Mouse (Mus musculus) embryonic facial prominence, embryonic 10.5 days (tissue): Measurements from ENCODE around the gene Ehd3. TPM values are rescaled to one million over a fixed set of nuclear protein-coding genes. Genes with fewer than 3 reads are reported as not detected.
"Not testable (repeated sequence)": the region's sequence is repeated elsewhere in the genome, so short reads cannot be mapped to it uniquely, and the experiment has no call there.

Source experiments
- DNase-seq: peaks from one replicate; pipeline ENCODE4 v3.0.0-alpha.2; 2017; ENCODE audit warnings: low spot score
- H3K27ac ChIP-seq: fragments of 300-500 bp; sonication (generic); replicated peaks from 2 replicates; pipeline ENCODE4 v1.5.1; 2016; ENCODE audit warnings: mild to moderate bottlenecking
- H3K27me3 ChIP-seq: fragments of 300-500 bp; sonication (generic); replicated peaks from 2 replicates; pipeline ENCODE4 v1.6.1; 2016; ENCODE audit warnings: low read depth, mild to moderate bottlenecking; ENCODE audit not compliant: poor library complexity, severe bottlenecking
- H3K36me3 ChIP-seq: fragments of 300-500 bp; sonication (generic); replicated peaks from 2 replicates; pipeline ENCODE4 v1.6.1; 2016; ENCODE audit warnings: mild to moderate bottlenecking, moderate library complexity
- H3K4me1 ChIP-seq: fragments of 300-500 bp; sonication (generic); 2 replicates; pipeline ENCODE4 v1.6.1; 2016
- H3K4me3 ChIP-seq: fragments of 300-500 bp; sonication (generic); 2 replicates; pipeline ENCODE4 v1.5.1; 2016; ENCODE audit warnings: mild to moderate bottlenecking, moderate library complexity
- H3K9me3 ChIP-seq: fragments of 300-500 bp; sonication (generic); 2 replicates; pipeline ENCODE4 v1.6.1; 2016; ENCODE audit warnings: mild to moderate bottlenecking
- WGBS: fragments of 180-500 bp; shearing (Covaris S2); methylation state at CpG from one replicate; pipeline ENCODE4 v1.1.7; 2016; 5-methylcytosine and 5-hydroxymethylcytosine counted together
- polyA plus RNA-seq: library from polyadenylated mRNA; unstranded; fragments of >200 nt; fragmentation: Nextera tagmentation; extraction: Ambion mirVana; gene quantifications from 2 replicates; pipeline ENCODE4 v1.2.1, GENCODE M21; 2016

The Ehd3 gene
- polyA plus RNA-seq, 1 experiment from 2014 or later, result 8.9 TPM

- WGBS, result 88% methylated on average over 1 of the region's 1 CpGs
- Histone ChIP-seq H3K27me3 (no peaks in the 10 kb centered on the region), H3K4me1 (no peaks in the 10 kb centered on the region), H3K36me3 (peaks cover 25% of the 10 kb centered on the region), H3K4me3 (no peak overlapping the region), H3K9me3 (no peaks in the 10 kb centered on the region), H3K27ac (no peak overlapping the region)
- DNase-seq, result no peak
Measured at GRCm38 (mm10) chr17:73832901-73833300, 29.0 kb downstream of the Ehd3 start.

- peaks cover 19% of the 10 kb centered on the region; the same call in 1 of the 2 replicates for H3K36me3 ChIP-seq
- no peak overlapping the region for H3K4me3 ChIP-seq
- WGBS, result 77% methylated on average over 3 of the region's 3 CpGs
- H3K27ac ChIP-seq, result no peak overlapping the region
- no peak for DNase-seq
- H3K27me3 ChIP-seq, result no peaks in the 10 kb centered on the region
- H3K9me3 ChIP-seq, result no peaks in the 10 kb centered on the region
- H3K4me1 ChIP-seq, result no peaks in the 10 kb centered on the region
Measured at GRCm38 (mm10) chr17:73833474-73833873, 29.5 kb downstream of the Ehd3 start.

GRCm38 (mm10) chr17:73836601-73837000 is 32.7 kb downstream of the Ehd3 start:
- H3K27me3 ChIP-seq, result no peaks in the 10 kb centered on the region
- H3K4me1 ChIP-seq, result 0 out of 2 replicates have a peak, but pooled peaks cover 6% of the 10 kb centered on the region
- DNase-seq, result no peak
- H3K36me3 ChIP-seq, result no peaks in the 10 kb centered on the region
- no peak overlapping the region for H3K27ac ChIP-seq
- no peaks in the 10 kb centered on the region for H3K9me3 ChIP-seq
- WGBS, result 95% methylated on average over 3 of the region's 3 CpGs
- no peak overlapping the region for H3K4me3 ChIP-seq

GRCm38 (mm10) chr17:73837244-73837643 is 33.3 kb downstream of the Ehd3 start:
- H3K4me3 ChIP-seq, result no peak overlapping the region

GRCm38 (mm10) chr17:73839086-73839835 is 35.3 kb downstream of the Ehd3 start:
- Histone ChIP-seq H3K4me1 (0 out of 2 replicates have a peak, but pooled peaks cover 6% of the 10 kb centered on the region), H3K36me3 (no peaks in the 10 kb centered on the region), H3K9me3 (no peaks in the 10 kb centered on the region), H3K27ac (no peak overlapping the region), H3K27me3 (no peaks in the 10 kb centered on the region), H3K4me3 (no peak overlapping the region)
- WGBS, result 66% methylated on average over 3 of the region's 3 CpGs
- no peak for DNase-seq

More at GRCm38 (mm10) chr17:73837244-73837643, 33.3 kb downstream of the Ehd3 start:
- Histone ChIP-seq H3K36me3 (no peaks in the 10 kb centered on the region), H3K9me3 (no peaks in the 10 kb centered on the region), H3K27me3 (no peaks in the 10 kb centered on the region), H3K27ac (no peak overlapping the region), H3K4me1 (0 out of 2 replicates have a peak, but pooled peaks cover 6% of the 10 kb centered on the region)
- WGBS, result 94% methylated on average over 4 of the region's 4 CpGs
- no peak for DNase-seq

GRCm38 (mm10) chr17:73839876-73840275 is 35.9 kb downstream of the Ehd3 start:
- not testable (repeated sequence) for H3K4me3 ChIP-seq, H3K36me3 ChIP-seq, H3K27ac ChIP-seq, H3K27me3 ChIP-seq, H3K4me1 ChIP-seq, DNase-seq, H3K9me3 ChIP-seq
- WGBS, result 67% methylated on average over 1 of the region's 1 CpGs

- no peak for DNase-seq
- H3K4me3 ChIP-seq, result no peak overlapping the region
- 90% methylated on average over 1 of the region's 1 CpGs for WGBS
- H3K4me1 ChIP-seq, result 0 out of 2 replicates have a peak, but pooled peaks cover 6% of the 10 kb centered on the region
- H3K27me3 ChIP-seq, result no peaks in the 10 kb centered on the region
- H3K36me3 ChIP-seq, result no peaks in the 10 kb centered on the region
- H3K27ac ChIP-seq, result no peak overlapping the region
- H3K9me3 ChIP-seq, result no peaks in the 10 kb centered on the region
Measured at GRCm38 (mm10) chr17:73842963-73843362, 39.0 kb downstream of the Ehd3 start.

- no peaks in the 10 kb centered on the region for H3K4me1 ChIP-seq
- WGBS, result 77% methylated on average over 3 of the region's 3 CpGs
Measured at GRCm38 (mm10) chr17:73845632-73846031, 41.7 kb downstream of the Ehd3 start.

GRCm38 (mm10) chr17:73847399-73847798 is 43.5 kb downstream of the Ehd3 start:
- H3K4me1 ChIP-seq, result no peaks in the 10 kb centered on the region
- no peak overlapping the region for H3K27ac ChIP-seq
- DNase-seq, result no peak
- H3K27me3 ChIP-seq, result no peaks in the 10 kb centered on the region
- 89% methylated on average over 1 of the region's 1 CpGs for WGBS
- no peaks in the 10 kb centered on the region for H3K9me3 ChIP-seq
- H3K4me3 ChIP-seq, result no peak overlapping the region
- H3K36me3 ChIP-seq, result no peaks in the 10 kb centered on the region

More at GRCm38 (mm10) chr17:73845632-73846031, 41.7 kb downstream of the Ehd3 start:
- Histone ChIP-seq H3K27me3 (no peaks in the 10 kb centered on the region), H3K27ac (no peak overlapping the region), H3K4me3 (no peak overlapping the region), H3K36me3 (no peaks in the 10 kb centered on the region), H3K9me3 (no peaks in the 10 kb centered on the region)
- no peak for DNase-seq

- no peak for DNase-seq
- Histone ChIP-seq H3K27me3 (no peaks in the 10 kb centered on the region), H3K27ac (no peak overlapping the region), H3K36me3 (no peaks in the 10 kb centered on the region), H3K9me3 (no peaks in the 10 kb centered on the region), H3K4me3 (no peak overlapping the region), H3K4me1 (no peaks in the 10 kb centered on the region)
- WGBS, result 83% methylated on average over 11 of the region's 11 CpGs
Measured at GRCm38 (mm10) chr17:73853041-73853440, 49.1 kb downstream of the Ehd3 start.

GRCm38 (mm10) chr17:73853717-73854116 is 49.8 kb downstream of the Ehd3 start:
- Histone ChIP-seq H3K4me3 (no peak overlapping the region), H3K36me3 (no peaks in the 10 kb centered on the region), H3K27me3 (no peaks in the 10 kb centered on the region), H3K9me3 (no peaks in the 10 kb centered on the region), H3K4me1 (no peaks in the 10 kb centered on the region), H3K27ac (no peak overlapping the region)
- DNase-seq, result no peak
- 73% methylated on average over 4 of the region's 4 CpGs for WGBS

- 92% methylated on average over 9 of the region's 9 CpGs for WGBS
- Histone ChIP-seq H3K4me3 (no peak overlapping the region), H3K36me3 (no peaks in the 10 kb centered on the region), H3K4me1 (no peaks in the 10 kb centered on the region), H3K9me3 (no peaks in the 10 kb centered on the region), H3K27me3 (no peaks in the 10 kb centered on the region), H3K27ac (no peak overlapping the region)
- DNase-seq, result no peak
Measured at GRCm38 (mm10) chr17:73869008-73869685, 65.2 kb downstream of the Ehd3 start.
